Mouse (Mus musculus) heart, postnatal 14 days (tissue): Measurements from ENCODE around the gene Stard9. TPM values are rescaled to one million over a fixed set of nuclear protein-coding genes. Genes with fewer than 3 reads are reported as not detected.

Experiments used
- DNase-seq, 2 experiments: peaks; one replicate each; pipeline ENCODE4 v3.0.0; 2021 to 2022
- intact Hi-C: fragments of 180-260 bp; cut with DNase I; formaldehyde crosslinking; loops from one replicate; pipeline ENCODE4 v1.15.1; 2025
- long read RNA-seq, 2 experiments: library from polyadenylated mRNA; stranded (forward); transcript quantifications; one replicate each; pipeline ENCODE4 v2.0.0; 2021
- total RNA-seq, 2 experiments: library from RNA; stranded (reverse); gene quantifications; 2 replicates each; pipeline ENCODE4 v1.2.3; 2021

The Stard9 gene
- 10 to 100 TPM; 16.1 to 17.9 TPM for total RNA-seq
- long read RNA-seq, experiment 1, partial matches to known transcripts = 3 of 5 reads
- long read RNA-seq, experiment 1, other reads (novel, unspliced or antisense) = 2 of 5 reads
- long read RNA-seq, experiment 2, partial matches to known transcripts = 0 of 1 reads
- long read RNA-seq, experiment 2, other reads (novel, unspliced or antisense) = 1 of 1 reads

- intact Hi-C loops = loop anchor here (5.0 kb wide), 1 partner anchor 98 kb away; no protein-coding TSS in a partner anchor
Observed at GRCm38 (mm10) chr2:120628886-120629735, at the start of gene Stard9. Gene Stard9, plus strand, starts transcription at chr2:120629121.

DNA sequence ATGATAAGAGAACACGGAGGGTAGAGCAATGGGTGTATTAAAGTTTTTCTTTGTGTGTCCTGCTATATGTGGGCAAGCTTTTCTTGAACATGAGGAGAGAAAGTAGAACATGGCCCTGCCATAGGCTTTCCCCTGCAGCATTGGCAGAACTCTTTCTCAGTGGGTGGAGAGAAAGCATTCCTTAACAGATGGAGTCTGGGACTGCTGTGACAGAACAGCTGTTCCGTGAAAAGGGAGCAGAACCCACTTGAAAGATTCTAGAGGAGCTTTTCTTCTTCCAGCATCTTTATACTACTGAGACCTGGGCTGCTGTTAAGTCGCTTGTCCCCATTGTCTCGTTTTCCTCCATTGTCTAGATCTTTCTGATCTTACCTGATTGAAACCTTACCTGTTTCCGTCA, 39.2 kb upstream of the Stard9 start:
- intact Hi-C loops = no loop called here
- no peak for DNase-seq

More at GRCm38 (mm10) chr2:120628886-120629735, at the start of gene Stard9:
- DNase-seq = peak; percentile 97

DNA sequence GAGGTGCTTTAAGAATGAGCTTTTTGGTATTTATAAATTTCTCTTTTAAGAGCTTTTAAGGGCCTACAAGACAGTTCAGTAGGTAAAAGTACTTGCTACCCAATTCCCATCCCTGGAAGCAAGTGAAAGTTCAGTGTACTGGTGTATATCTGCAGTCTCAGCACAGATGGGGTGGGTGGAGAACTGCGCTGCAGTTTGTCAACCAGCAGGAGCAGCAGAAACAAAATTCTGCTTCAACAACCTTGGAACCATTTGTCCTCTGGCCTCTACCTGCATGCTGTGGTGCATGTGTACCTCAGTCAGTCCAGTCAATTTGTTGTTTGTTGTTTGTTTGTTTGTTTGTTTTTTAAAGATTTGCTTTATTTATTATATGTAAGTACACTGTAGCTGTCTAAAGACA, 36.7 kb upstream of the Stard9 start:
- no peak for DNase-seq
- intact Hi-C loops = no loop called here

GRCm38 (mm10) chr2:120597734-120598133, 31.2 kb upstream of the Stard9 start:
- intact Hi-C loops = no loop called here
- no peak for DNase-seq

DNA sequence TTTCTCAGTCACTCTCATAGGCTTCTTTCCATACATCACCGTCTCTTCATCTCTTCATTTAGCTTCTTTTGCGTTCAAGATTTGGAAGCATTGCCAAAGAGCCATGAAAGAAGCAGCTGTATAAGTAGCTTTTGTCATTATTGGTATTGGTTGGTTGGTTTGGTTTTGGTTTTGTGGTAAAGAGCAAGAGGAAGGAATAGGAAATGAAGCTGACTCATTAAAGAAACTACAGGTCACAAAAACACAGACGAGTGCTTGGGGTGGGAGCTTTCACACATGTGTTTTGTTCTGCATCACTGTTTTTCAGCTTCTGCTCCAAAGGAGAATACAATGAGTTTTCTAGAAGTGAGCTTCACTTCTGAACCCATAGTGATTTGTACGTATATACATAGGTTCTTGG, 29.4 kb upstream of the Stard9 start:
- intact Hi-C loops = no loop called here
- no peak for DNase-seq

DNA sequence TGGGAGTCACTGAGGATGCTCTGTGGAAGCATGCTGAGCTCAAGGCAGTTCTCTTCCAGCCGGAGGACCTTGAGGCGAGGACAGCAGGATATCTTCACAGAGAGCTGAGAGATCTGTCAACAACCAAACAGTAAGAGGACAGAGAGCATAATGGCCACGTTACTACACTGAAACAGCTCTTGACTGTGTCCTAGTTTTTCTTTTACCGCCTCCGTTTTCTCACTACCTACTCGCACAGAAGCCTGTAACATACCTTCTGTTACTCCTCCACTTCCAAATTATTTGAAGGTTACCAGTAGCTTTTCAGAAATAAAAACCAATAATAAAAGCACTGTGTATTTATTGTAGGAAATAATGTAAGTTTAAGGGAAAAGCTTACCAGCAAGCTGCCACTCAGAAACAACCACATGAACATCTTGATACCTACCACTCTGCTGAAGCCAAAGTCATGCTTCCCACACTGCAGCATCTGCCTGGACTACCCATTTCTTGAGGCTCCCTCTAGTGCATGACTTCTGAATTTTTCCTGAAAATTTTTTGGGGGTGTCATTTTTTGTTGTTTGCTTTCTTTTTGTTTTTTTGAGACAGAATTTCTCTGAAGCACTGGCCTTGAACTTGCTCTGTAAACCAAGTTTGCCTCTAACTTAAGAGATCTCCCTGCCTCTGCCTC, 22.8 kb upstream of the Stard9 start:
- intact Hi-C loops = loop anchor here (5.0 kb wide), 3 partner anchors 66 to 129 kb away; no protein-coding TSS in a partner anchor
- peak in 1 of 2 experiments; percentile 12 for DNase-seq

DNA sequence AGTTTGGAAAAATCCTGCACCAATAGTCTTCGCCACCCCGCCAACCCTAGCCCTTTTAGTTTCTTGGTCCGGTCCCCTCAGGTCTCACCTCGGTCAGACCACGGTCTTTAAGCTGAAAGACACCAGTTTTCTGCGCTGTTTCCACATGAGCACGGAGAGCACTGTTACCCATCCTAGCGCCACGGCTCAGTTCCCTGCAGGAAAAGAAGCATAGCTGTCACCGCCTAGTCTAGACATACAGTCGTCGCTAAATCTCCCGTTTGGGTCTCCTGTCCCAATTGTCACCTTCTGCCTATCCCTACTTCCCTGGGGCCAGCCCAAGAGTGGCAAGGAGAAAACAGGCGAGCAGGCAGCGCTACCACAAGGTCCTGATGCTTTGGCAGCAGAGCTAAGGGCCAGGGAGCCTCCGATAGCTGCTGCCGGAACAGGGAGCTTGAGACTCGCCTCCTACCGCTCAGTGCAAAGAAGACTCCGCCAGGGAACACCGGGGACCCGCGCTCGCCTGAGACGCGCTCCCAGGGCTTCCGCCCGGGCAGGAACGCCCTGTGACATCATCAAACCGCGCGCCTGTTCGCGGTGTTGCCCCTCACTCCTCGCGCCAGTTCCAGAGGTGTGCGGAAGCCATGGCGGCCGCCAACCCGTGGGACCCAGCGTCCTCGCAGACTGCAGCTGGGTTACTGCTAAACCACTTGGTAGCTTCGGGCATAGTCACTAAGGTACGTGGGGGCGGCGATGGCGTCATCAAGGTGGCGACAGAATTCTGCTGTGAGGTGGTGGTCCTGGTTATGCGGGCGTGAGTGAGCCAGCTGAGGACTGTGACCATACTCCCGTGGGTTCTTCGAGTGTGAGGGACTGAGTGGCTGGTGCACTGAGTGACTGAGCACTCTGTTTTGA, 19.8 kb upstream of the Stard9 start, which contains the start of the genes Haus2 and Lrrc57:
Gene Haus2 (plus strand): TSS at position 554 of the 894 bp plus-strand sequence.
Gene Lrrc57 (minus strand): TSS at position 691 of the 894 bp plus-strand sequence.
- DNase-seq = peak; percentile 91 to 96
- intact Hi-C loops = loop anchor here (2.0 to 5.0 kb wide), 4 partner anchors 44 to 132 kb away; no protein-coding TSS in a partner anchor

- intact Hi-C loops = no loop called here
- no peak for DNase-seq
Observed at GRCm38 (mm10) chr2:120616279-120617163, 12.4 kb upstream of the Stard9 start.

- intact Hi-C loops = no loop called here
- no peak for DNase-seq
Observed at GRCm38 (mm10) chr2:120619538-120619937, 9.4 kb upstream of the Stard9 start.

GRCm38 (mm10) chr2:120622920-120623319, 6.0 kb upstream of the Stard9 start:
- intact Hi-C loops = no loop called here
- DNase-seq = no peak

DNA sequence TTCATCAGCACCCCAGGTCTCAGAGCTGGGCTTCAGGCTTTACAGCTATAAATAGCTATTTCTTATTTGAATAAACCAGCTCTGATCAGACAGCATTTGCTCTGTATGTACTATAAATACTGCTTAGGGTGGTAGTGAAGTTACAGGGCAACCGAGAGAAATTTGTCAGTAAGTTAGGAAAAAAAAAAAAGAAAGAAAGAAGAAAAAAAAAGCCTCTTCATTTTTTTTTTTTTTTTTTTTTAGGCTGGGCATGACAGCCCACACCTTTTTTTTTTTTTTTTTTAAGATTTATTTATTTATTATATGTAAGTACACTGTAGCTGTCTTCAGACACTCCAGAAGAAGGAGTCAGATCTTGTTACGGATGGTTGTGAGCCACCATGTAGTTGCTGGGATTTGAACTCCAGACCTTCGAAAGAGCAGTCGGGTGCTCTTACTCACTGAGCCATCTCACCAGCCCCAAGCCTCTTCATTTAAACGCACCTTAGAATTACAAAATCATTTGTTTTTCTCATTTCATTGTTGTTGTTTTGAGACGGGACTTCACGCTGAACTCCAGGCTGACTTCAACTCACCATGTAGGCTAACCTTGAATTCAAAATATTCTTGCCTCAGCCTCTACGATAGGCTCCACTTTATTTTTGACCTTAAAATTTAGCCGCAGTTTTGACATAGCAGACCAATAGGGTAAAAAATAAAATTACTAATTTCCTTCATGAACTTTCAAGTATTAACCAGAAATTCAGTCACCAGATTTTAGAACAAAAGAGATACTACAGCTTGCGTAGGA, 650 bp upstream of the Stard9 start:
- intact Hi-C loops = loop anchor here (5.0 kb wide), 1 partner anchor 99 kb away; no protein-coding TSS in a partner anchor

DNA sequence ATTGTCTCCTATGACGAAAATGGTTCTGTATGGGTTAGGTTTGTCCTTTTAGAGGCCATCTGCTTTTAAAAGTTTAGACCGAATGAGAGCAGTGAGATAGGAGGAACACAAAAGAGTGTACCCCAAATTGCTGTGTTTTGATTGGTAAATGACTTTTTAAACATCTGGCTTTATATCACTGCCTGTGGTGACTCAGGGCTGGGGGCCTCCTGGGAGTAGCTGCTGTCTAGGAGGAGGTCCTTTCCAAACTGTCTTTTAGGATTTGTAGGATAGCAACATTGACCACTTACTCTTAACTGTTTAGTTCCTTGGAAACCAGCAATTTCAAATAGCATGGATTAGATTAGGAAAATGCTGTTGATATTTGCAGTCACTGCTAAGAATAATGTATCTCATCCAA, 1.3 kb downstream of the Stard9 start:
- DNase-seq = peak; percentile 40 to 44
- intact Hi-C loops = loop anchor here (5.0 kb wide), 1 partner anchor 37 kb away; no protein-coding TSS in a partner anchor

More for the DNA sequence above, 650 bp upstream of the Stard9 start:
- DNase-seq = no peak

DNA sequence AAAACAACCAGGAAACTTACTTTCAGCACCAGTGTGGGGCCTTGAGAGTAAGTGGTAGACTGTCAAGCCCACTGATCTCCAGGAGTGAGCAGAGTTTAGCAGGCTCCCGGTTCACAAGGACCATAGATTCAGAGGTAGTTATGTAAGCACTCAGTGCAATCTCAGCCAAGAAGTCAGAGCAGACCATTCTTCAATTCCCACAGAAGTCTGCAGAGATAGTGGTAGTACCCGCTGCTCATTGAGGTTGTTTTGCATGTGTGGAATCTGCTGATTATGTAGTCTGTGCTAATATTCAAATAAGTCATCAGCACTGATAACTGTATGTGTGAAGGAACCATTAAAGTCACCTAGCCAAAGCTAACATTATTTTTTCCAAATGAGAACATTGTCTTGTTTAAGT, 1.7 kb downstream of the Stard9 start:
- no peak for DNase-seq
- intact Hi-C loops = loop anchor here (5.0 kb wide), 1 partner anchor 37 kb away; no protein-coding TSS in a partner anchor

- DNase-seq = no peak
- intact Hi-C loops = loop anchor here (5.0 kb wide), 1 partner anchor 36 kb away; no protein-coding TSS in a partner anchor
Observed at GRCm38 (mm10) chr2:120631521-120631920, 2.6 kb downstream of the Stard9 start.

DNA sequence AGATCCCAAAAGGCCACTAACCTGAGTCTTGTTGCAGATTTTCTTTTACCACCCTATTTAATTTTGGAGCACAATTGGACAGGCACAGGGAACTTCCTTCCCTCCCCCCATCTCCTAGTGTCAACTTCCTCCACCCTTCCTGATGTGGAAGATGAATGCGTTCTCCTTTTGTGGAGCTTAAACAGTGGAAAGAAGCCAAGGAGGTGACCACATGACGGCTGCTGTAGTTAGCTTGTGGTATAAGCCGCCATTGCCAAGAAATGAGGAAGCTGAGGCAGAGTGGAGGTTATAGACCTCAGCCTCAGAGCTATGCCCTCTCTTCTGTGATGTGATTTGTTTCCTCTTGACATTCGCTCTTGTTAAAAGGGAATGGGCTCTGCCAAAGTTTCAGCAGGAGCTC, 3.0 kb downstream of the Stard9 start:
- DNase-seq = peak; percentile 29 to 31
- intact Hi-C loops = loop anchor here (5.0 kb wide), 1 partner anchor 35 kb away; no protein-coding TSS in a partner anchor

GRCm38 (mm10) chr2:120640835-120641234, 11.9 kb downstream of the Stard9 start:
- intact Hi-C loops = loop anchor here (1.0 kb wide), 1 partner anchor 8 kb away; no protein-coding TSS in a partner anchor
- DNase-seq = no peak

DNA sequence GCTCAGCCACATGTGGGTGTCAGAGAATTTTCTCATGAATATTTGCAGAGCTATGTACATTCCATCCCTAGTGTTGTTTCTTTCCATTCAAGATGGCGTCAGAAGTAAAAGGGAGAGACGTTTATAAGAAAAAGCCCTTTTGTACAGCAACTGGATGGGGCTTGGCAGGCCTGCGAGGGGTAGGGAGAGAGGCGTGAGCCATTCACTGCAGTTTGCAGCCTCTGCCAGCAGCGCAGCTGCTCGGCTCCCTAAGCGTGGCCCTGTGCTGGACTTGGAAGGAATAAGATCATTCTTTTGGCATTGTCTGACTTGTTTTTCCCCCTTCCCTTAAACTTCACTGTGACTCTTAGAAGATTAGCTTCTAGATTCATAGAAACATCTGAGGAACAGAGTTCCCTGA, 14.9 kb downstream of the Stard9 start:
- peak; percentile 74 to 76 for DNase-seq
- intact Hi-C loops = no loop called here

GRCm38 (mm10) chr2:120646777-120647176, 17.9 kb downstream of the Stard9 start:
- peak; percentile 45 to 56 for DNase-seq
- intact Hi-C loops = no loop called here
